Mouse (Mus musculus) stomach, embryonic 16.5 days (tissue): ENCODE measurements around the gene Nudt5. TPM values are rescaled to one million over a fixed set of nuclear protein-coding genes. Genes with fewer than 3 reads are reported as not detected.

ENCODE experiments used
- ATAC-seq: fragments of 200-750 bp; cut with Nextera tagmentation; 2 replicates; pipeline ENCODE4 v1.8.0; 2017; ENCODE audit warnings: moderate number of reproducible peaks, moderate TSS enrichment; ENCODE audit not compliant: insufficient read depth, low FRiP score
- H3K27ac ChIP-seq: fragments of 300-500 bp; sonication (generic); 2 replicates; pipeline ENCODE4 v1.5.1; 2014; ENCODE audit warnings: low read length
- H3K27me3 ChIP-seq: fragments of 300-500 bp; sonication (generic); 2 replicates; pipeline ENCODE4 v1.6.1; 2014; ENCODE audit warnings: low read length, control low read depth, mixed read lengths; ENCODE audit not compliant: control insufficient read depth, insufficient read depth
- H3K36me3 ChIP-seq: fragments of 300-500 bp; sonication (generic); 2 replicates; pipeline ENCODE4 v1.6.1; 2014; ENCODE audit warnings: low read length; ENCODE audit not compliant: control insufficient read depth, insufficient read depth
- H3K4me1 ChIP-seq: fragments of 300-500 bp; sonication (generic); 2 replicates; pipeline ENCODE4 v1.6.1; 2014; ENCODE audit warnings: low read length, control low read depth, mixed read lengths; ENCODE audit not compliant: control insufficient read depth, insufficient read depth
- H3K4me2 ChIP-seq: fragments of 300-500 bp; sonication (generic); 2 replicates; pipeline ENCODE4 v1.6.1; 2014; ENCODE audit warnings: low read depth, low read length, mixed read lengths
- H3K4me3 ChIP-seq: fragments of 300-500 bp; sonication (generic); replicated peaks from 2 replicates; pipeline ENCODE4 v1.5.1; 2014; ENCODE audit warnings: mild to moderate bottlenecking, low read length
- H3K9ac ChIP-seq: fragments of 300-500 bp; sonication (generic); 2 replicates; pipeline ENCODE4 v1.6.1; 2014; ENCODE audit warnings: low read length
- H3K9me3 ChIP-seq: fragments of 300-500 bp; sonication (generic); replicated peaks from 2 replicates; pipeline ENCODE4 v1.6.1; 2016; ENCODE audit warnings: low read length, control low read depth; ENCODE audit not compliant: control insufficient read depth
- WGBS: fragments of 180-500 bp; shearing (Covaris S2); extraction: QIAGEN DNeasy Blood & Tissue Kit; methylation state at CpG from one replicate; pipeline ENCODE4 v1.1.7; 2014; 5-methylcytosine and 5-hydroxymethylcytosine counted together
- polyA plus RNA-seq: library from polyadenylated mRNA; unstranded; fragments of >200 nt; fragmentation: Nextera tagmentation; extraction: Ambion mirVana; gene quantifications from 2 replicates; pipeline ENCODE4 v1.2.1, GENCODE M21; 2015

Nudt5 gene
- polyA plus RNA-seq, 1 experiment from 2014 or later = 69.7 TPM

DNA sequence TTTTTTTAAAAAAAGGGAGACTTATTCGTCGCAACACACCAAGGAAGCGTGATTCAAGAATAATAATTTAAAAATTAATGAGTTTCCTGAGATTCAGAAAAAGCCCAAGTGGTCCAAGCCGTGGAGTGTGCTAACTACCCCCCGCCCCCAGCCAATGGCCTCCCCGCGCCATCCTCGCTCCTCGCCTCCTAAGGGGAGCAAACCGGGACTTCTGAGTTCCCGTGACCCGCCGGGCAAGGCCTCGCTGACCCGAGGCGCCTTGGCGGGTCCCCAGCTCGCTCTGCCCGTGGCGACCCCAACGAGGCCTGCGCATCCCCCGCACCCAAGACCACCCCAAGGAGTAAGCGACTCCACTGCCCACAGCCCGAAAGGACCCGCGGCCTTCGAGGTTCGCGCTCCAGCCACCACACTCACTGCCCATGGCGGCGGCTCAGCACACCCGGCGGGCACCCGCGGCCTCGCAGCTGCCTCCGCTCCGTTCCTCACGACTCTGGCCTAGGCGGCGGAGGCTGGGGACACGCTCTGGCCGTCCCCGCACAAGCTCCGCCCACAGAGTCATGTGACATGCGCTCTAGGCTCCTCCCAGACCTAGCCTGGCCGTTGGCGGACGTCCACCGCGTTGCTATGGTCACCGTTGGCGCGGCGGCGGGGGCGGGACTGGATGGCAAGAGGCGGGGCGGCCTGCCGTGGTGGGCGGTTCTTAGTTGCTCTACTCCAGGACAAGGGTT, 50.2 kb downstream of the Nudt5 start, which contains the start of gene Sec61a2:
Sec61a2 (minus strand) TSS at position 590 of the 728 bp plus-strand sequence.
- H3K36me3 ChIP-seq = no peaks in the 10 kb centered on the region
- no peaks in the 10 kb centered on the region for H3K27me3 ChIP-seq
- H3K27ac ChIP-seq = peak within 1 kb of the TSS; percentile 89
- H3K4me2 ChIP-seq = peak within 1 kb of the TSS; percentile 63
- H3K4me3 ChIP-seq = peak within 1 kb of the TSS; percentile 90
- WGBS = under 1% methylated on average over 60 of the region's 62 CpGs
- no peaks in the 10 kb centered on the region for H3K9me3 ChIP-seq
- H3K9ac ChIP-seq = peak within 1 kb of the TSS; percentile 95
- ATAC-seq = peak; percentile 99
- 0 out of 2 replicates have a peak, but pooled peaks cover 8% of the 10 kb centered on the region for H3K4me1 ChIP-seq

DNA sequence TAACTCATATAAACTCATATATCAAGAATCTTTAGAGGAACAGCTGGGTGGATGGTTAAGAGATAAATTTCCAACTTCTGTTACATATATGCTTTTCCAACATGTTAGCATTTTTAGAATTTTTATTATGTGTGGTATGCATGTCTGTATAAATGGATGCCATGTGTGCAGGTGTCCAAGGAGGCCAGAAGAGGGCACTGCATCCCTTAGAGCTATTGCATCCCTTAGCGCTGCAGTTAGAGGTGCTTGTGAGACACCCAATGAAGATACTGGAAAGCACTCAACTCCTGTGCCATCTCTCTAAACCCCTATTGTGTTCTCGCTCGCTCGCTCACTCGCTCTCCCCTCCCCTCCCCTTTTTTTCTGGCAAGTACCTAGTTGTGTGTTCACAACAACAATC, 55.3 kb downstream of the Nudt5 start:
- no peaks in the 10 kb centered on the region for H3K9me3 ChIP-seq
- WGBS = 66% methylated on average over 5 of the region's 5 CpGs
- H3K36me3 ChIP-seq = 0 out of 2 replicates have a peak, but pooled peaks cover 2% of the 10 kb centered on the region
- no peaks in the 10 kb centered on the region for H3K27me3 ChIP-seq
- H3K4me1 ChIP-seq = no peaks in the 10 kb centered on the region
- no peak overlapping the region for H3K4me3 ChIP-seq
- H3K9ac ChIP-seq = no peak overlapping the region
- ATAC-seq = no peak
- no peak overlapping the region for H3K27ac ChIP-seq
- H3K4me2 ChIP-seq = no peak overlapping the region

GRCm38 (mm10) chr2:5906092-5906491, 61.3 kb downstream of the Nudt5 start:
- Histone ChIP-seq H3K4me2 (no peak overlapping the region), H3K9me3 (no peaks in the 10 kb centered on the region), H3K4me1 (no peaks in the 10 kb centered on the region), H3K27ac (no peak overlapping the region), H3K36me3 (0 out of 2 replicates have a peak, but pooled peaks cover 2% of the 10 kb centered on the region), H3K9ac (no peak overlapping the region), H3K4me3 (no peak overlapping the region), H3K27me3 (no peaks in the 10 kb centered on the region)
- ATAC-seq = no peak
- 35% methylated on average over 5 of the region's 5 CpGs for WGBS

DNA sequence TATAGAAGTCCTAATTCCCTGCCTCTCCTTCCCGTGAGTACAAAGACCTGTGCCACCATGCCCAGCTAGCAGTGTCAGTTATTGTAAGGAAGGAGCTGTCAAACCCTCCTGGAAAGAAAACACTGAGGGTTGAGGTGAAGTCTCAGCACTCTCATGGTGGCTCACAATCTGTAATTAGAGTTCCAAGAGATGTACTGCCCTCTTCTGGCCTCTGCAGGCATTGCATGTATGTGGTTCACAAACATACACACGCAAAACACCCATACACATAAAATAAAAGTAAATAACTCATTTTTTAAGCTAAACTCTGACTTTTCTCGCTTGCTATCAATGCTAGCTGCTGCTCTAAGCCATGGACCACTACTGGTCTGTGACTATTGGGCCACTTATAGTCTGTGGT, 61.8 kb downstream of the Nudt5 start:
- no peak for ATAC-seq
- Histone ChIP-seq H3K4me2 (no peak overlapping the region), H3K4me1 (no peaks in the 10 kb centered on the region), H3K27me3 (no peaks in the 10 kb centered on the region), H3K9ac (no peak overlapping the region), H3K9me3 (no peaks in the 10 kb centered on the region), H3K4me3 (no peak overlapping the region), H3K27ac (no peak overlapping the region), H3K36me3 (0 out of 2 replicates have a peak, but pooled peaks cover 2% of the 10 kb centered on the region)
- WGBS = 67% methylated on average over 3 of the region's 3 CpGs

DNA sequence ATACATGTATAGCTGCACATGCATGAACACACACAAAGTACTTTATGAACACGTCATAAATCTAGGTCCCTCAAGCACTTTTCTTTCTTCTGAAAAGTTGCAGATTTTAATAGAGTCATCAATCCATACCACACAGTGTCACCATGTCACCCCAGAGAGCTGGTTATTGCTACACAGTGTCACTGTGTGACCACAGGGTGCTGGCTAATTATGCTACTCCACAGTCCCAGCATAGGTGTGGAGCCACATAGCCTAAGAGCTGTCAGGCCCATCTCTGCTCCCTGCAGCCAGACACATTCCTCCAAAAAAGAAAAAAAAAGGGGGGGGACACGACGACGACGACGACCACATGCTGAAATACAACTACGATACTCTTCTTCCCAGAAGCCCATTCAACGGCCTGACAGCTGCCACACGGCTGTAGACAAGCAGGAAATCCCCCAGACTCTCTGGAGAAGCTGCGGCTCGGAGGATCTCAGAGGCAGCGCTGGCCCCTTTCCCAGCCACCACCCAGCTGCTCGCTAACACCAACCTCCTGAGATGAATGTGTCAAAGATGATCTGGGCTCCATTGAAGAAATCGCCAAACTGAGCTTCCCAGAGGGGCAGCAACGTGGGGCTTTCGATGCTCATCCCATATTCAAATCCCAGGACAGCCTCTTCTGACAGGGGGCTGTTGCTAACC, 66.6 kb downstream of the Nudt5 start:
- H3K27me3 ChIP-seq = no peaks in the 10 kb centered on the region
- peak overlapping the region; percentile 38; the same call in 1 of the 2 replicates for H3K9ac ChIP-seq
- H3K27ac ChIP-seq = no peak overlapping the region
- no peaks in the 10 kb centered on the region for H3K36me3 ChIP-seq
- no peak overlapping the region for H3K4me3 ChIP-seq
- H3K9me3 ChIP-seq = no peaks in the 10 kb centered on the region
- H3K4me2 ChIP-seq = 0 out of 2 replicates have a peak overlapping the region, but pooled peaks have one; percentile 3
- no peaks in the 10 kb centered on the region for H3K4me1 ChIP-seq
- 60% methylated on average over 16 of the region's 16 CpGs for WGBS
- ATAC-seq = no peak

Other genes with a start within 250 kb of the Nudt5 start
- gene Camk1d, start 130.5 kb upstream of the Nudt5 start, polyA plus RNA-seq = 10.4 and 11.3 TPM in 2 replicates
- gene Cdc123, start 145 bp downstream of the Nudt5 start, polyA plus RNA-seq = 276 and 278 TPM in 2 replicates
- gene Gm13199, start 17.9 kb downstream of the Nudt5 start, polyA plus RNA-seq = 1.1 and 1.5 TPM in 2 replicates
- 66.9 and 70.4 TPM in 2 replicates for gene Sec61a2, start 50.4 kb downstream of the Nudt5 start, polyA plus RNA-seq
- gene Dhtkd1, start 97.8 kb downstream of the Nudt5 start, polyA plus RNA-seq = 2.4 and 3.4 TPM in 2 replicates
- 10.4 and 11.3 TPM in 2 replicates for gene Upf2, start 106.5 kb downstream of the Nudt5 start, polyA plus RNA-seq